Mouse (Mus musculus) ovary, postnatal 14 days (tissue): ENCODE measurements around the gene Efcab2.
"Not testable (repeated sequence)": the region's sequence is repeated elsewhere in the genome, so short reads cannot be mapped to it uniquely, and the experiment has no call there.

Source experiments
- DNase-seq: peaks from one replicate; pipeline ENCODE4 v3.0.0; 2022; ENCODE audit warnings: low spot score

The Efcab2 gene

DNA sequence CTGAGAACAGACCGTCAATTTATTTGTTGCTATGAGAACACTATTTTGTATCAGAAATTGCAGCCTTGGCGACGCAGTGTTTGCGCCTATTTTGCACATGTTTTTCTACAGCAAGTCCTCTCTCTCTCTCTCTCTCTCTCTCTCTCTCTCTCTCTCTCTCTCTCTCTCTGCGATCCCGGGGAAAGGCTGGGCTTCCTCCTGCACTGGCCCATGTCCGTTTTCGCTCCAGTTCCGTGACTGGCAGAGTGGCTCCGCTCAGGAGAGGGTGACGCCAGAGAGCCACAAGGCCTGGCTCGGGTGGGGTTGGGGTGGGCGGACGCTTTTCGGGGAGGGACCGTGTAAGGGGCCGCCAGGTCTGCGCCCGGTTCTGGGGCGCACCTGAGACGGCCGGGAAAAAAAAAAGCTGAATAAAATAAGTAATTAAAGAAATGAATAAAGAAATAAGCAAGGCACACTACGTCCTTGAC lies 407 bp upstream of the Efcab2 start:
- DNase-seq, result peak; percentile 52

DNA sequence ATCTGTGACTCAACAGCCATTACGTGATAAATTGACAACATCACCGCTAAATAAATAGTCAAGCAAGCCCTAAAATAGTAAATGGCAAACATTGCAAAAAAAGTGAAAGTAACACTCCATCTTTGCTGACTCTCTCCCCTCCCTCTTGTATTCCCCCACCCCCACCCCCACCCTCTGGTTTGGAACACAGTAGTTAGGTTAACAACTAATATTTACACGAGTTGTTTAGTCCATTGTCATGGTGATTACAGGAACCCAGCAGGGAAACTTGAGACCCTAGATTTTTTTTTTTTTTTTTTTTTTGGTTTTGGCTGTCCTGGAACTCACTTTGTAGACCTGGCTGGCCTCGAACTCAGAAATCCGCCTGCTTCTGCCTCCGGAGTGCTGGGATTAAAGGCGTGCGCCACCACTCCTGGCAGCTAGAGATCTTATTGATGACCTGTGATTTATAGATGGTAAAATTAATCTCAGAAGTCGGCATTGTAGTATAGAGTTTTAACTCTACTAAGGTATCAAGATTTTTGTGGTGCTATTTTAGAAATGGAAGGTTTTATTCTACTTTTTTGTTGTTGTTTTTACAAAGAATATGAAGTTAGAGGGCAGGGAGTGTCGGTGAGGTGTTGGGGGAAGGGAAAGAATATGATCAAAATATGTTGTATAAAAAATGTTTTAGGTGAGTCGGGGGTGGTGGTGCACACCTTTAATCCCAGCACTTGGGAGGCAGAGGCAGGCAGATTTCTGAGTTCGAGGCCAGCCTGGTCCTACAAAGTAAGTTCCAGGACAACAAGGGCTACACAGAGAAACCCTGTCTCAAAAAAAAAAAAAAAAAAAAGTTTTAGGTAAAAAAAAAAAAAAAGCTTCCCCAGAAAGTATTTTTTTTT lies 1.1 kb downstream of the Efcab2 start:
- no peak for DNase-seq

DNA sequence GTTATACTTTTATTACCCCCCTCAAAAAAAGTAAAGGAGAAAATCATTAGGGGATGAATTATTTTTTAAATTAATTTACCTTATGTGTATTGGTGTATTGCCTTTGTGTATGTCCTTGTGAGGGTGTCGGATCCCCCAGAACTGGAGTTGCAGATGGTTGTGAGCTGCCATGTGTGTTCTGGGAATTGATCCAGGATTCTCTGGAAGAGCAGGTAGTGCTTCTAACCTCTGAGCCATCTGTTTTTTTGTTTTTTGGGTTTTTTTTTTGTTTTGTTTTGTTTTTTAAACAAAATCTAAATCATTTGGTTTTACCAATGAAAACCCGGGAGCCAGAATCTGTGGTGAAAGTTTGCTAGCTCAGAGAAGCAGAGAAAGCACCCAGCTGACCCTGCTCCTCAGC lies 1.8 kb downstream of the Efcab2 start:
- no peak for DNase-seq

DNA sequence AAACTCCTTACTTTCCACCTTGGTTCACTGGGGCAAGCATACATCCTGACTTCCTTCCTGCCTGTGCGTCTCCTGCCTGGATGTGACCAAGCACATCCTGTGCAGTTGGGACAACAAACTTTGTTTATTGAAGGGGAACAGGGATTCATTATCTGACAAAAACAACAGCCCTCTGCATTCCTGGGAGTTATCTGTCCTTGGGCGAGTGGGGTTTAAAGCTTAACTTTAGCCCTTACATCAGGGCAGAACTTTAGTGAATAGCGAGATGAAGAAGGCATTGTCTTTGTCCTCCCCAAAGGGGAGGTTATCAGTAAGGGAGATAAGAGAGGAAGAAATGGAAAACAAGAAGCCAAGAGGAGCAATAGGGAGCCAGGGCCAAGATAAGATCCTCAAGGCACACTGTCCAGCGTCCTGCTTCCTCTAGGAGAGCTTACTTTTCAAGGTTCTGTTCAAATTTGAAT lies 3.0 kb downstream of the Efcab2 start:
- DNase-seq, result no peak

DNA sequence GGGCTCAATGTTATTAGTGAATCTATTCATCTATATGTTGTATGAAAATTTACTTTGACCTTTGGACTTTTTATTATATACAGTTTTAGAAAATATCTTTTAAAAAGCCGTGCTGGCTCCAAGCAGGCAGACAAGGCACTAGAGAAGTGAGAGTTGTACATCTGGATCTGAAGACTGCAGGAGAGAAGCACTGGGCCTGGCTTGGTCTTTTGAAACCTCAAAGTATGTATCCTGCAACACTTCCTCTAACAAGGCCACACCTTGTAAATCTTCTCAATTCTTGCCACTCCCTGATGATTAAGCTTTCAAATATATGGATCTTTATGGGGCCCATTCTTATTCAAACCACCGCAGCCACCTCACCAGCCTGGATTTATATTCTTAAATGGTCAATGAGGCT lies 7.5 kb downstream of the Efcab2 start:
- DNase-seq, result not testable (repeated sequence)

DNA sequence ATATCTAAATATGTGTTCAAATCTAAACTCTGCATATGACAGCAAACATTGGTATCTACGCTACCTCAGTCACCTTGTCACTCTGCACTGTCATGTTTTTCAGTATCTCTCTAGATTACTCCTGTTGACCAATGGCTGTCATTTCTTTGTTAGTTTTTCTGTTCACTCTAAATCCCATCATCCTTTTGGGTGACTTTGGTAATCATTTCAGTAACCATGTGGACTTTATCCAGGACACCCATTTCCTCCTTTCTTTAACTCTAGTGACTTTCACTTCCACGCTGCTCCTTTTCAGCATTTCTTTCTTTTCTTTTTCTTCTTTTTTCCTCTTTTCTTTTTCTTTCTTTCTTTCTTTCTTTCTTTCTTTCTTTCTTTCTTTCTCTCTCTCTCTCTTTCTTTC lies 13.7 kb downstream of the Efcab2 start:
- DNase-seq, result no peak

DNA sequence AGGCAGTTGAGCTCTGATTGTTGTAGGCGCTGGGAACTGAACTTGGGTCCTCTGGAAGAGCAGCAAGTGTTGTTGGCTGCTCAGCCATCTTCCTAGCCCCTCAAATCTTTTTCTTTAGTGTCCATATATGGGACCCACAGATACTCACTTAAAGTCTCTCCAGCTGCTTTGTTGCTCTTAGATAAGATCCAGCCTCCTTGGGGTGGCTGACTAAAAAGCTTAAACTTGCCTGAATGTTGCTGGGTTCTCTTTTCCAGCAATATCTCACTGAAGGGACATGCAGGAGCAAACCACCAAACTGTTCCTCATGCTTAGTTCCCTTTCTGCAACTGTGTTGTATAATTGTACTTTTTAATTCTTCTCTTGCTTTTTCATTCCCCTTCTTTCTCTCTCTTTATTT lies 17.8 kb downstream of the Efcab2 start:
- no peak for DNase-seq

DNA sequence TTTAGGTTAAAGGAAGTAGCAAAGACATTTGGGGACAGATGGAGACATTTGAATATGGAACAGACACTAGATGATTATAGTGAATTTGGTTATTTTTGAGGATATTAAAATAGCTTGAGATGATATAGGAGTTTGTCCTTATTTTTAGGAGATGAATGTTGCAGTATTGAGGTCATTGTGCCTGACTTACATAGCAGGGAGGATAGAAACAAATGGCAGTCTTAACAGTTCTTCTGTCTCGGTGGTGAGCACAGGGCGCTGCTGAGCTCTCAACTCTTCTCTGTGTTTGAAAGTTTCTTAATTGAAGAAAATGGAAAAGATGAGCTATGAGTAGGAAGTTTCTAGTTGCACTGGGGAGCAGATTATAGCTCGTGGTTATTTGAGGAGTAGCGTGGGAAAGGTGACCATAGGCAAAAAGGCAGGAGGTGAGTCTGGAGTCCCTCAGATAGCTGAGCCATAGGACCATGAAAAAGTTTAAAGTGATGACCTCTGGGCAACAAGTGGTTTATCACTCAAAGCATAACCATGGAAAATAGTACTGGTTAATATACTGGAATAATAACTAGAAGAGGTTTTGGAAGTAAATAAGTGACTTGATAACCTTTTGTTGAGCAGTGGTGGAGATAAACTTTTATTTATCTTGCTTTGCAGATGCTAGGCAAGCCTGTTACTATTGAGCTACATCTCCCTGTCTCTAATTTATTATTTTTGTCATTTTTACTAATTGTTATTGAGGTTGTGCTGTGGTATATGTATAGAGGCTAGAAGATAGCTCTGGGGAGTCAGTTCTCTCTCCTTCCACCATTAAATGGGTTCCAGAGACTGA lies 25.9 kb downstream of the Efcab2 start:
- DNase-seq, result no peak

DNA sequence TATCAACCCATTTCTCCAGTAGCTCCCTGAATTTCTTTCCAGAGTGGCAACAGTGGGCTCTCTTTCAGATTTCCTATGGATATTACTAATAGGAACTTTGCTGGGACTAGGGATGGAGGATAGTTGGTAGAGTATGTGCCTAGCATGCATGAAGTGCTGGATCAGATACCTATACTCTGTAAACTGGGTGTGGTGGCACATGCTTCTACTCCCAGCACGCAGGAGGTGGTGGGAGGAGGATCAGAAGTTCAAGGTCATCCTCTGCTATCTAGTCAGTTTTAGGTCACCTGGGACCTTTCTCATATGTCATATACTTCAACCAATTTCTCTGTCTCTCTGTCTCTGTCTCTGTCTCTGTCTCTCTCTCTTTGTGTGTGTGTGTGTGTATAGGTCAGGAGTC lies 27.7 kb downstream of the Efcab2 start:
- no peak for DNase-seq

DNA sequence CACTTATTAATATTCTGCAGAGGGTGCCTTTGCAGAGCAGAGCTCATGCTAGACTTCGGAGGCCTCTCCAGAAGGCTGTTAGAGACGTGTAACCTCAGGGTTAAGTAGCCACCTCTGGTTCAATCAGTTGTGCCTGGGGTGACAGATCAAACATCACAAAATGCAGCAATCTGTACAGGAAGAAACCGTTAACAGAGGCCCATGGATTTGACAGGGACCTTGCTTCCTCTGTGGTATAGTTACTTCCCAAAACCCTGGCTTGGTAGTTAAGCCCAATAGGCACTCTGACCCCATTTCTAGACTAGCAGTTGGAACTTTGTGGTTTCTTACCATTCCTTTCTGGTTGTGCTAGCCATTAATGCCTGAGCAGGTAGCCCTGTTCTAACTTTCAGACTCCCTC lies 38.5 kb downstream of the Efcab2 start:
- no peak for DNase-seq

DNA sequence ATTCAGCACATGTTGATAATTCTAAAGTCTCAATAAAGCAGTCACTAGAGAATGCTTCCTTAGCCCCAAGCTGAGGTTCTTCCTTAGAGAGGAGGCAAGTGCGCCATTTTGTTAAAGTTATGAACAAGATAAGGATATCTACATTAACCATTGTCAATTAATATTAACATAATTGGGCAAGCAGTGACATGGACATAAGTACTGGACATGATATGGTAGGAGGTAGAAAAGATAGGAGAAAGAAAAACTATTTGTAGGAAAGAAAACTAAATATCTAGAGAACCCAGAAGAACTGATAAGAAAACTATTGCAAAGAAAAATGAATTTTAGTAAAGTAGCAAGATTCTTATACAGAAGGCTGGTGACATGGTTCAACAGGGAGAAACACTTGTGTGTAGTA lies 41.2 kb downstream of the Efcab2 start:
- no peak for DNase-seq

DNA sequence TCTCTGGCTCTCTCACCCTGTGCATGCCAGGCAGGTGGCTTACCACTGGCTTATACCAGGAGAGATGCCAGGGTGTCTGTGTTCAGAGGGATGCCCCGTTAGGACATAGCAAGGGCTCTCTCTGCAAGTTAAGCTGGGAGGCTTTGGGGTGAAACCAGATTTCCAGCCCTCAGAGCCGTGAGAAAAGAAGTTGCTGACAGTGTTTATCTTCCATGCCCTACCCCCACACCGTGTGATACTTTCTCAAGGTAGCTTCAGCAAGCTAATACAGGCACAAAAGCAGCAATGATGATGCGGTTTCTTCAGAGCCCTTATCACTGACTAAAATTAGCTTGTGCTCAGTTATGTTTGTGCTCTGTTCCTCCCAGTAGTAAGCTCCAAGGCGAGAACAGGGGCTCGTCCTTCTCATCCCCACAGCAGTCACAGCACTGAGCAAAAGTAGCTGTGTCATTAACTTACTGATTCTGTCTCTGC lies 42.4 kb downstream of the Efcab2 start:
- no peak for DNase-seq

DNA sequence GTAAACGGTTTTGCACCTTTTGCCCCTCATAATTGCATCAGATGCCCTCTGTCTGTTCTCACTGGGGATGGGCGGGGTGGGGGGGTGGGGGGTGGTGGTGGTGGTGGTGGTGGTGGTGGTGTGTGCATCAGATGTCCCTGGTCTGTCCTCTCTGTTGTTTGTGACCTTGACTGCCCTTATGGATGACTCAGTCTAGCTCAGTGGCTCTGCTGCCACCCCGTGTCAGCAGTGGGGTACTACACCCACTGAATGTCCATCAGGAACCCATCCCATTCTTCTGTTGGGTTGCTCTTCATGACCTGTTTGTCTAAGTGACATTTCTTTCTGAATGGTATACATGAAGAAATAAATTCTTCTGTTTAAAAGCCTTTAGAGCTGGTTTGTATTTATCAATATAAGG lies 43.3 kb downstream of the Efcab2 start:
- peak; percentile 70 for DNase-seq

DNA sequence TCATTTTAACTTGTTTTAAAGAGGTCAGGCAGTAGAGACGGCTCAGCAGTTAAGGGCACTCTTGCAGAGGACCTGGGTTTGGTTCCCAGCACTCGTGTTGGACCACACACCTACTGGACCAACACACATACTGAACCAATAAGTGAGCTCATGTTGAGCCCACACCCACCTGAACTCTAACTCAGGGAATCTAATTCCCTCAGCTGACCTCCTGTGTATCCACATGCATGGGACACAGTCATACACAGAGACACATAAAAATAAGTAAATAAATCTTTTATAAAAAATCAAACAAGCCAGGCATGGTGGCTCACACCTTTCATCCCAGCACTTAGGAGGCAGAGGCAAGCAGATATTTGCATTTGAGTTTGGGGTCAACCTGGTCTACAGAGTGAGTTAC lies 44.0 kb downstream of the Efcab2 start:
- DNase-seq, result no peak

DNA sequence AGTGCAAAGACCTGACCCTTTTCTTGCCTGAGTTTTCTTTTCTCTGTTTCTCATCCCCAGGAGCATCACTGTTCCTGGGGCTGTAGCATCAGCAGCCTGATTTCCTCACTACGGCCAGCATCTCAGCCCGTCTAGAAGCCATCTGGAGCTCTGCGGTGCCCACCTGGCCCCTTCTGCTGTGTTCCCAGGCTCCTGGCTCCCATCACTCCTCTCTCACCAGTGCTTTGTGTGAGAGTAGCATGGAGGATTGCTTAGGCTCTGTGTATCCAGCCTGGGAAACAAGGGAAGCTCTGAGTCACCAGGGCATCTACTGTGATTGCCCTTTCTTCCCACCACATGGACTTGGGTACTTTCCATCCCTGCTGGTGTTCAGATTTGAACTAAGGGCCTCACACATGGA lies 48.2 kb downstream of the Efcab2 start:
- no peak for DNase-seq

DNA sequence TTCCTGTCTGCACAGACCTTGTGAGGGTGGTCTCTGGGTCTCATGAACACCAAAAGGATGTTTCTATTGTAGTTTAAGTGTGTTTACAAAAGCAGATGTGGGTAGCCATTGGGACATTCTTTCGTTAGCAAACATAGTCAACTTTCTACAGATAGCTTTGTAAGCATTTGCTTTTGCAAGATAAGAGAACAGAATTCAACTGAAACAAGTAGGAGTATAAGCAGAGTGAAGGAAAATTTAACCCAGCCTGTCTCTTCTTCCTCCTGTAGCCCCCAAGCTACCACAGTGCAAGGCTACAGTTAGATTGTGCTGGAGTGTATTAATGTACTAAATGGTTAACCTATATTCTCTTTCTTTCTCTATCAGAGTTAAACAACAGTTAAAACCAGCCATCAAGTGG lies 49.2 kb downstream of the Efcab2 start:
- DNase-seq, result no peak

DNA sequence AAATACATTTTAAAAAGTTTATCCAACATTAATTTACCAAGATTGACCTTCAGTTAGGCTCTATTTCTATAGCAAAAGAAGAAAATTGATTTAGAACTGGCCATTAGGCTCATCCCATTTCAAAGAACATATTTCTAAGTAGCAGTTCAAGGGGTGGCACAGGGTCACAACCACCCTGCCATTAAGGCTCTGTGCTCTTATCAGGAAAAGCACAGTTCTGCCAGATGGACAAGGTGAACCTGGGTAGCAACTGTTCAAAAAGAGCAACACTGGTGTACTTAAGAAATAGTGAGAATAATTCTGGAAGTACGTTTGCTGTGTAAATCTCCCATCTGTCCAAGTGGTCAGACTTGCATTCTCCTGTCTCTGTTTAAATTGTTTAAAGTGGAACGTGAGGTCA lies 52.1 kb downstream of the Efcab2 start:
- no peak for DNase-seq

DNA sequence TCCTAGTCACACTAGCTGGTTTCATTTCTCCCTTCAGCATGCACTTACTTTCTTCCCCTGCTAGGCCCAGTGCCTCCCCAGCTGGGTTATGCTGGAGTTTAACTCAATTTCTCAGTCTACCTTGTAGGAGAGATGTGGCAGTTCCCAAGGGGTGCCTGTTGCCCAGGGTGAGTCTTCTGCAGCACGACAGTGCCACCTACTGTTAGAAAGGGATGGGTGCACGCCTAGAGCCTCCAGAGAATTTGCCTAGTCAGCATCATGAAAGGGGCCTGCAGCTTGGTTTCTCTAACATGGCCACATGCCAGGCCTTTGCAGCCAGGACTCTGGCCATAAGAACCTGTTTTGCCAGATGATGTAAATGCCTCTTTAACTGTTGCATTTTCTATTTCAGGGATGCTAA lies 57.8 kb downstream of the Efcab2 start:
- DNase-seq, result peak; percentile 86

DNA sequence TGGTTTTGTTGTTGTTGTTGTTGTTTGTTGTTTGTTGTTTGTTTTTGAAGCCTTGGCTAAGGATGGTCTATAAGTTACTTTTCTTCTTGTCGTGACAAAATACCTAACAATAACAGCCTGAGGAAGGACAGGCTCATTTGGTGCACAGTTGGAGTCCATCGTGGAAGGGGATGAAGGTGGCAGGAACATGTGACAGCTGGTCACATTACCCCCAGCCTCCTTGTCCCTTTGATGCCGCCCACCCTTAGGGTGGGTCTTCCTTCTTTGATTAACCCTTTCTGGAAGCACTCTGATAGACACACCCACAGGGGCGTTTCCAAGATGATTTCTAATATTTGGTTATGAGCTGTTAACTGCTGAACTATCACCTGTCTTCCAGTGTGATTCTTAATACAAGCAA lies 58.3 kb downstream of the Efcab2 start:
- no peak for DNase-seq

DNA sequence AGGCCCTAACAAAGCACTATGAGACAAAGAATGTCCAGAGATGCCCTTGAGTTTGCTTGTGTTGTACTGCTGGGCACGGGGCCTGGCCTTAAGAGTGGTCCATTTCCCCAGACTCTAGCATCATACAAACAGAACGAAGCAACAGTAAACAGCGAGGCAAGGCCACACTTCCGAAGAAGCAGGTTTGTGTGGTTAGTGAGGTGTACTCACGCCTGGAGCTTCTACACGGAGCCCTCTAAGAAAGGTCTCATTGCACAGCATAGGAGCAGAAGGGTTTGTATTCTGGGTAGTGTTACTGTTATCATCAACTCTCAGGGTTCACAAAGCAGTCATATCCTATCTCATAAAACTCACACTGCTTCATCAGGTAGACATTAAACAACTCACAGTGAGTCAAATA lies 61.7 kb downstream of the Efcab2 start:
- DNase-seq, result no peak

DNA sequence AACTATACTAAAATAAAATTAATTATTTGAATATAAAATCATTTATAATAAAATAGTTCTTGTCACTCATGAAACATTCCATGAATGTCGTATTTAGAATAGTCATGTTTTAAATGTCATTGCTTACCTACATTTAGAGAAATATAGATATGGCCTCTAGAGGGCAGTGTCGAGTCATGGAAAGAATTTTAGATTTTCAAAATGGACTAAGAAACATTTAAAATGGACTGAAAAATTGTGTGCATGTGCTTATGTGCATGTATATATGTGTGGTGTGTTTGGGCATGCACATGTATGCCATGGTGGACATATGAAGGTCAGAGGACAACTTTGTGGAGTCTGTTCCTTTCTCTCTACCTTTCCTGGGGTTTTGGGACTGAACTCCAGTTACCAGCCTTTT lies 62.4 kb downstream of the Efcab2 start:
- peak; percentile 18 for DNase-seq

DNA sequence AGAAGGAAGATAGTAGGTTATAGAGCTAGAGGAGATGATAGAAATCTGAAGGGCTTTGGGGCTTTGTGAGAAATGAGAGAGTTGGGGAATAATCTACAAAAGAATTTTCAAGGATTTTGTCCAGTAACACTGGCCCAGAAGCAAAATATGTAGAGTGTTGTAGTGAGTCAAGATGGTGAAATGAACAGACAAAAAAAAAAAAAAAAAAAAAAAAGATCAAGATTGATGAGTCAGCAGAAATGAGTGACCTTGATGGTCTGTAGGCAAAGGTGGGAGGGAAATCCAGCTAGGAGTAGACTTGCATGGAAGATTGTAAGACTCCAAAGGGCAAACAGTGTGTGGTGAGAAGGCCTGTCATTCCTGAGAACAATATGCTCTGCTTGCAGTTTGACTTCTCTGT lies 78.0 kb downstream of the Efcab2 start:
- no peak for DNase-seq
